Mouse (Mus musculus) megakaryocyte progenitor cell, adult 5-6 weeks (primary cell): ENCODE results near the gene Nrap. TPM values are rescaled to one million over a fixed set of nuclear protein-coding genes. Genes with fewer than 3 reads are reported as not detected.

ENCODE experiments used
- ATAC-seq: replicated peaks from 2 replicates; pipeline ENCODE4 v1.8.0; 2016; ENCODE audit warnings: mild to moderate bottlenecking, moderate TSS enrichment, inconsistent platforms; ENCODE audit not compliant: poor library complexity
- total RNA-seq, 2 experiments: library from RNA; stranded (forward) in 1 of 2; stranded (reverse) in 1 of 2; fragments of 157-497, 149-512 nt in 1 of 2; fragments of 200-1000 nt in 1 of 2; gene quantifications; 2 replicates each; pipeline versions ENCODE4 v1.2.3 to v1.2.4; 2015 to 2017

The Nrap gene
- total RNA-seq, 2 experiments from 2014 or later = 0.39 to 0.46 TPM

DNA sequence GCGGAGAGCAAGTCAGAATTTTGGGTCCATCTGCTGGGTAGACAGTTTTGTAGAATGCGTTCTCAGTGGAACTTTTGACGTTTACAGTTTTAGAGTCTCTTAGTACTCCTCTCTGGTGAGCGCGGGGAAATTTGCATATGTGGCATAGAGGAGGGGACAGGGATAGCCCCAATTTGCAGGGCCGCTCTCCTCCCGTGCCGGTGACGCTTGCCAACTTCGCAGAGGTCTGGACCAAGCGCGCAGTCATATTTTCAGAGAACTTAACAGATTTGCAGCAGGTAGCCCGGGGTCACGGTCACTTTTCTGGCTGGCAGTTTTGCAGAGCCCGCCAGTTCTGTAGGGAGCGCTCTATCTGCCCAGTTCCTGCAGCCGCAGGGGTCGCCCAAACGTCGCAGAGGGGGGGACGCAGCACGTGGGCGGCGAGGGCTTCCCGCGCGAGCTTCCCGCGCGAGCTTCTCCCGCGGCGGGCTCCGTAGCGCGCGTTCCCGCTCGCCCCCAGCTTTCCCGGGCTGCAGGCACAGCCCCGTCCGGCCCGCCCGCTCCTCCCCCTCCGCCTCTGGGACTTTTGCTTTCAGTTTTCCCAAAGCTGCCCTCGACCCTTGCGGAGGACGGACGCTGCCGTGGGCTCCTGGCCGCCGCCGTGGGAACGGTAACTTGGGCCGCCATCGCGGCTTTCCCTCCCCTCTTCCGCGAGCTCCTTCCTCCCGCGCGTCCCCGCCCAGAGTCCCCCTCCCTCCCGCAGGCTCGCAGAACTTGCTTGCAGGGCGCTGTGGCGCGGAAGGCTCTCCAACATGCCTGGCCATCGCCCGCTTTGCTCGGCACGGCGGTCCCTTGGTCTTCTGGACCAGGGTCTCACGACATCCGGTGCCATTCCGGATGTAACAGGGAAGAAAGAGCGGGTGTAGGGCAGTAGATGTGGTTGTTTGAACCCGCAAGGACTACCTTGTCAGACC lies 7.1 kb upstream of the Nrap start, which contains the start of gene Casp7:
Gene Casp7 (plus strand): TSS at position 461 of the 953 bp plus-strand sequence.
- peak; percentile 41 for ATAC-seq

DNA sequence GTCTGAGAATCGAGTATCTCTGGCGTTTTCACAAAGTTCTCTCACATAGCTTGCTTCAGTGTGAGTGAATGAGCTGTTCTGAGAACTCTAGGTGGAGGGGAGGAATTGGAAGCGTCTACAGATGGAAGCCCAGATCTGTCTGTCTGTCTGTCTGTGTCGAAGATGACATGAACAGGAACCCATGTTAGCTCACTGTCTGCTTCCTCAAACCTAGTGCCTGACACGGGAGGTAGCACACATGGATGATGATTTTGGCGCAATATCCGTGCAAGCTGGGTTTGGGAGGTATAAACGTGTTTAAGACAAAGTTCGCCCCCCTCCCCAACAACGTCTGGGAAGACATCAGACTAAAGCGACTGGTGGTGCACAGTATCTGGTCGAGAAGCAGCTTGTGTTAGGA lies 6.4 kb upstream of the Nrap start:
- ATAC-seq = no peak

DNA sequence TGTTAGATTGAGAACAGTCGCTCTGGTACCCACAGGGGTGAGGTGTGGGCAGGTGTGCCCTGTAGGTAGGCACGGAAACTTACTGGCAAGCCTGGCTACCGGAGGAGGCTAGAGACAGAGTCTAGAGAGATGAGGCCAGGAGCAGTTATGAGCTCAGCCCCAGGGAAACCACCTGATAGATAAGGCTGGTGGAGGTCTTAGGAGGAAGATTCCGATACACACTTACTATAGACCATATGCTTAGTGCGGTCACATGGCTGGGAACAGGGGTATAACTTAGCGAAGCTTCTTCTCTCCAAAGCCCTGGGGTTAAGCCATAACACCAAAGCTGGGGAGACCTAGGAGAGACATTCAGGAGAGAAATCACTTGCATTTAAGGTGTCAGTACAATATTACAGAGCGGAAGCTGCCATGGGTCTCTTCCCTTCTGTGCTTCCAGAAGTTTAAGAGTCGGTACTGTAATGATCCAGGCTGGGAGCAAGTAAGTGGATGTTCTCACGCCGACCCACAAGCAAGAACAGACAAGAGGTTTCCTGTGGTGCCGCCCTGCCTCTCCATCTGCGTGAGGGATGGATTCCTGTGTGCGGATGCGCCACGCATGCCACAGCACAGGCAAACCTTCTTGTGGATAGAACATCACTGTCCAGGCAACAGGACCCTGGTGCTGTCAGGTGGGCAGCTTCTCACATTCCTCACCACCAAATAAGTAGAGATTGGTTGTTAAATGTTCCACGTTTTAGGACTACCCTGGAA lies 5.5 kb upstream of the Nrap start:
- no peak for ATAC-seq

DNA sequence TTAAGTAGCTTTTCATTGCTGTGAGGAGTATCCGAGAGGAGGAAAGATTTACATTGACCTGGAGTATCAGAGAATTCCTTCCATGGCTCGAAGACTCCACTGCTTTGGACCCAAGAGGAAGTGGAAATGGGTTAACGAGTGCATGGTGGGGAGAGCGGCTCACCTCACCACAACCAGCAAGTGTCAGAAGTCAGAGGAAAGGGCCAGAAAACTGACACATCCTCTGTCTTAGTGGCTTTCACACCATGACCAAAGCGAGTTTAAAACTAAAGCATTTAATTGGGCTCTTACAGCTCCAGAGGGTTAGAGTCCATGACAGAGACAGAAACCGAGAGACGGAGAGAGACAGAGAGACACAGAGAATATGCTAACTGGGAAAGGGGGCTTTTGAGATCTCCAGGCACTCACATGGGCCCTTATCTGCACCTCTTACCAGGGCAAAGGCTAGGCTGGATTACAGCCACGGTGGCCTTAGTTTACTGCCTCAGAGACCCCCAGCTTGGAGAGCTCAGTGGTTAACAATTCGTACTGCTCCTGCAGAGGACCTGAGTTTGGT lies 3.6 kb upstream of the Nrap start:
- ATAC-seq = no peak

DNA sequence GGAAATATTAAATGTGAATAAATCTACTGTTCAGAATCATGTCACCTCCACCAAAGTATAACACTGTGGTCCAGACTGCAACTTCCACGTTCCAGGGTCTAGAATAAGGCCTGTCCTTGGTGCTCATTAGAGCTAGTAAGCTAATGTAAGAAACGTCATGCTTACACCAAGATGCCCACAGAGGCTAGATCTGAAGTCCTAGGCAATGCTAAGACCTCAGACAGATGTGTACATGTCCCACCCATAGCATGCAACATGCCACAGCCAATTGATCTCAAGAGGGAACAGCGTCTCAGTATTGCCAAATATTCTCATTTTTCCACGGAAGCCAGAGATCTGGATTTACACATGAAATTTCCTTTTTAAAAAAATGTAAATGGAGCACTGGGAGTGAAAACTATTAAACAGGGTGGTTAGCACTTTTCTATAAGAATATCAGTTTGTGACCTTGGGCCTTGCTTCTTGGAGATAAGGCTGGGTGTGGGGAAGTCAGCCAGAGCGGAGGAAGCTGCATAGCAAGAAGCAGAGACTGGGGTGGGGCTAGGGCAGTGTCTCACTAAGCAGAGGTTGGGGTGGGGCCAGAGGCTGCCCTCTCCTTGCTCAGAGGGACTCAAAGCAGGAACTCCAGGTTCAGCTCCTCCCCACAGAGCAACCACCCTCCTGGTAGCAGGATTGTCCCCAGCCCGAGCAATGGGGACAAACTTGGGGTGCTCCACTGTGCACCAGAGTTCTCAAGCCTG lies 1.6 kb upstream of the Nrap start:
- peak; percentile 88 for ATAC-seq

DNA sequence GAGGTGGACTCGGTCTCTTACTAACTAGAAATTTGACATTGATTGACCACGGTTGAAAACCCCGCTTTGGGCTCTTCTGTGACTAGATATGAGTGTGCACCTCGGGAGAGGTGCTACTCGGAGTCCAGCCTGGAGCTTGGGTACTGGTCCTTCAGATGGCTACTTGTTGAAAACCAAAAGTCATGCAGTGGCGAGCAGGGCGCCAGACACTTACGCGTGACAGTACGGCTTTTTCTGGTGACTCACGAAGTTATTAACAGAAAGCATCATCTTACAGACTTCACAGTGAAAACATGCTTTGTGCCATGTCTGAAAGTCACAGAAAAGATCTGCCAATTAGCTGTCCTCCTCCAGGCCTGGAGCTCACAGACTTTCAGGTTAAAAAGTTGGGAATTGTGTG lies 661 bp downstream of the Nrap start:
- ATAC-seq = no peak

DNA sequence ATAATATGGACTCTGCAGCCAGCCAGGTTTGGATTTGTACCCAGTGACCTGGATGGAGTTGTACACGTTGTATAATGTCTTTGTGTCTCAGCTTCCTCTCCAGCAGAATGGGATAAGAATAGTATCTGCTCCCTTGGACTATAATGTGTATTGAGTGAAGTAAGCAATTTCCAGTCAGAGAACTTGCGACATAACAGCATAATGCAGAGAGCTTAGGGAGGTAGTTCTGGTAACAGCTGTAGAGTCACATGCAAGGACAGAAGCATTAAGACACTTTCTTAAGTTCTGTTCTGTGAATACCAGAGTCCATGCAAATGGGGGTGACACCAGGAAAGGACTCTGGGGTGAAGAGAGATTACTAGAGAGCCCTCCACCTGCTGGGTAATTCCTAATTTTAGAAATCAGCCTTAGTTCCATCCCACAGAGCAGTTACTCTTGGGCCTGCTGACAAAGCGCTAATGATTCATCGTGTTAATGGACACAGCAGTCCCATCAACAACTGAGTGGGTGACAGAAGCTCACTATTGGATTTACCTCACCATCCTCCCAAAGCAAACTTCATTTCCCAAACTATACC lies 2.0 kb downstream of the Nrap start:
- ATAC-seq = peak; percentile 24

DNA sequence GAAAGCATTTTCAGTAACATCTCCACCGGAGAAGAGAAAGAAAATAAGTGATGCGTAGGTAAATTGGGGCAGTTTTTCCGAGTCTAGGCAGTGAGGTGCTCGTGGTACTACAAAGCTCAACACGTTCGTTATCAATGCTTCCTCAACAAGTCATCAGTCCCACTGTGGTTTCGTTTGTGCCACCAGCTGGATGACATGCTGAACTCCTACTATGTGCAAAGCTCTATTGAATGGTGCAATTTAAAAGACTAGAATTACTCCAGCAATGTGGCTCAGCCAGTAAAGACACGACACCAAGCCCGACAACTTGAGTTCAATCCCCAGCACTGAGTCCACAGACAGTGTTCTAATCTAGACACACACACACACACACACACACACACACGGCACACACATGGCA lies 3.7 kb downstream of the Nrap start:
- no peak for ATAC-seq

DNA sequence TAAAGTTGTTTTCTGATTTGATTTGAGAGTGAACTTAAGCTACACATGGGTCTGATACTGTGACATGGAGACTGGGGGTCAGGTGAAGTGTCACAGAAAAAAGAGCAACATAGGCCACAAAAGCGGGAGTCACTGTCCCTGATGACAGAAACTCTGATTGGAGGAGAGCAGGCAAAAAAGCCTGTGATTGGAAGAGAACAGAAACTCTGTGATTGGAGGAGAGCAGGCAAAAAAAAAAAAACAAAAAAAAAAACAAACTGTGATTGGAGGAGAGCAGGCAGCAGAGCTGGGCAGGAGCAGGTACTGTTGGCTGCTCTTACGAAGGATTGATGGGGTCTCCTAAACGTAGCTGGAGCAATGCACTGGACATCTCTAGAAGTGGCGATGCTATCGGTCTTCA lies 4.3 kb downstream of the Nrap start:
- no peak for ATAC-seq

DNA sequence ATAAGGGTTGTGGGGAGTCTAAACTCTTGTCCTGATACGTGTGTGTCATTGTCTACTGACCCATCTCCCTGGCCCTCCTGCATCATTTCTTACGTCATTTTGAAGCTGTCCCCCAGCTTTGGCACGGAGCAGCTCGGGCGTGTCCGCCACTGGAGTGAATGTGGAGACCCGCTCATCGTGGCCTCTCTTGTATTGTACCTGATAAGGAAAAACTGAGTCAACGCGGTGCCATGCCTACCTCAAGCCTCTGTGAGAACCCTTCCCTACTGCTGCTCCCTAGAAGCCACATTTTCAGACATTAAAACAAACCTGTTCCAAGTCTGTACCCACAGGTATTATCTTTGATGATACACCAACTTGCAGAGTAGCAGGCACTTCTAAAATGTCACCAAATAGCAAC lies 8.4 kb downstream of the Nrap start:
- ATAC-seq = peak; percentile 42; the same call in 1 of the 2 replicates

DNA sequence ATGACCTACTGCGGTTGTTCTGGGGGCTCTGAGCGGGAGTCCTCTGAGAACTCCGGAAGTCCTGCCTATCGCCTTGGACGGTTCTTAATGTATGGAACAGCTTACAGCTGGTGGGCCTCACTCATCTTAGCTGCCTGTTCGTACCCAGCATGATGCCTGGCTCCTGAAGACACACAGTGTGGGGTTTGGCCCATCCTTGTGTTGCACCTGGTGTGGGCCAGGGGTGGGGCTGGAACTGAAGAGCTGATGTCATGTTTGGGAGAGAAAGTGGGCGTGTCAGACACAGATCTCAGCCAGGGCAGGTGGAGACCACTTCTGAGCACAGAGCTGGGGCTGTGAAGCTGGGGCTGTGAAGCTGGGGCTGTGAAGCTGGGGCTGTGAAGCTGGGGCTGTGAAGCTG lies 9.5 kb downstream of the Nrap start:
- ATAC-seq = no peak

DNA sequence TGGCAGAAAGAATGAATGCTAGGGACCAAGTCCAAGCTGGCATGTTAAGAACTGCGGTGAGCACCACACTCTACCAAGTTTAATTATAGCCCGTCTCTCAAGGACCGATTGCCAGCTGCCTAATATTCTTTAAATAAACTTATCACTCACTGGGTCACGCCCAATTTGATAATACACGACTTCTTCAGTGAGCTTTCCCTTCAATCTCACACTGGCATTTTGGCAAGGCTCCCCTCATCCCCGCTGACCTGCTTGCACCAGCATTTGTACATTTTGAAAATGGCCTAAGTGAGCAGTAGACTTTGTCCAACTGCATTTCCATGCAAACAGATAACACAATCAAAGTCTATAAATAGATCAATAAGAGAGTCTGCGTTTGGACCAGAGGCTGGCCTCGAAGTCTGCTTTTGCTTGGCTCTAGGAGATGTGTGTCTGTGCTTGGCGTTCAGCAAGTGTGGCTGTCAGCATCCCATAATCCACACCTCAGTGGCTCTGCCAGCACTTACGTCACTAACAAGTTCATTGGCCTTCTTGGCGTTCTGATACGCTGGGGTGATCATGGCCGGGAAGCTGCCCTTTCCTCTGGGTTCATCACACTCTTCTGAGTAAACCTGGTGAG lies 11.2 kb downstream of the Nrap start:
- no peak for ATAC-seq

DNA sequence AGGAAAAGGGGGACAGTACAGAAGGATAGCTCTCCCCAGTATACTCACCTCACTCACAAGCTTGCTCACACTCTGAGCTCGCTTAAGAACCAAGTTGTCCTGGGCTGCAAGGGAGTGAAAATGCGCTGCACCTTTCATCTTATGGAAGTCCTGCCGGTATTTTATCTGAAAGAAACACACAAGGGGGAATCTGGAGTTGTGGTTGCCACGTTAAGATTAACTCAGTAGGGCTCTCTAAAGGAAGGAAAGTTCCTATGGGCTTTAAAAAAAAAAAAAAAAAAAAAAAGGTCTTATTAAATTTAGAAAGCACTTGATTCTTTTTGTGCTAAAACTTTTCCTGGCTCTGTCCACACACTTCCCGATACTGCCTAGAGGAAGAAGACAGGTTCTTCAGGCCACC lies 11.8 kb downstream of the Nrap start:
- no peak for ATAC-seq

DNA sequence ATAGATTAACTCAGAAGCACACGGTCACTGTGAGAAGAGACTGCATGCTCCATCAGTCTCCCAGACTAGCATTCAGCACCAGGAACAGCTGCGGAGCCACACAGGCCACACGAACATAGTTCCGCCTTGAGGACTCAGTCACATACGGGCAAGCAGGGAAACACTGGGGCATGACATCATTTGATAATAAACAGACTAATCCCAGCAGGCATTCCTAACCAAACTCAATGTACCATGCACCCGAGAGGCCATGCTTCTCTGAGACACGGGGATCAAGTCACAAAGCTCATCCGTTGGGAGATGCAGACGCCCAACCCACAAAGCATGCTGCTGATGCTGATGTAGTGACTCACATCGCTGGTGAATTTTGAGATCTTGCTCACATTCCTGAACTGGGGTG lies 15.8 kb downstream of the Nrap start:
- no peak for ATAC-seq

DNA sequence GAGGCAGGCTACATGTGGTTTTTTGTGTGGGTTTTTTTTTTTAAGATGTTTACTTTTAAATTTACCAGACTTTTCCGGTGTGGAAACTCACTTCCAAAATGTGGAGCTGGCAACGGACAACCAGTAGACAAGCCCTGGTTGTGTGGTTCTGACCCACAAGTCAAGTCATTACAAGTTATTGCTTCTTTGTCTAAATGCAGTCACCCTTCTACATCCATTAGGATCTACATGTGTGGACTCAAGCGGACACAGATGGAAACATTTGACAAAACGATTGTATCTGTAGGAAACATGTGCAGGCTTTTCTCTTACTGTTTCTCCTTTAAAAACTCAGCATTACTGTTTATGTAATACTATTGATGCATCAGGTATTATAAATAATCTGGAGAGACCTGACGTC lies 16.6 kb downstream of the Nrap start:
- no peak for ATAC-seq

DNA sequence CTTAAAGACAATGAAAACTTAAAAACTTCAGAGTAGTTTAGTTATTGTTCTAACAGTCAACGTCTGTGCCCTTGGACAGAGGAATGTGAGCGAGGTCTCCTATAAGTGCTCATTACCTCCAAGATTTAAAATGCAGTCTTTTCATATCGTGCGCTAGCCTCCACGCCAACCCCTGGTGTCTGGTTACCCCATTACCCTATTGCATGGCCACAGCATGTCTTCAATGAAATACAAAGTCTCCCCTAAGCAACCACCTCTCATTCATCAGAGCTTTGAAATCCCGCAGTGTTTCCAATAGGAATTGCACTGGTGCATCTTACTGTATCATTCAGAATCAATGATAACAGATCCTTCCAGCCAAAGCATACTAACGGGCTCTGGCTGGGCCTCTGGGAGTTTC lies 17.6 kb downstream of the Nrap start:
- ATAC-seq = no peak

DNA sequence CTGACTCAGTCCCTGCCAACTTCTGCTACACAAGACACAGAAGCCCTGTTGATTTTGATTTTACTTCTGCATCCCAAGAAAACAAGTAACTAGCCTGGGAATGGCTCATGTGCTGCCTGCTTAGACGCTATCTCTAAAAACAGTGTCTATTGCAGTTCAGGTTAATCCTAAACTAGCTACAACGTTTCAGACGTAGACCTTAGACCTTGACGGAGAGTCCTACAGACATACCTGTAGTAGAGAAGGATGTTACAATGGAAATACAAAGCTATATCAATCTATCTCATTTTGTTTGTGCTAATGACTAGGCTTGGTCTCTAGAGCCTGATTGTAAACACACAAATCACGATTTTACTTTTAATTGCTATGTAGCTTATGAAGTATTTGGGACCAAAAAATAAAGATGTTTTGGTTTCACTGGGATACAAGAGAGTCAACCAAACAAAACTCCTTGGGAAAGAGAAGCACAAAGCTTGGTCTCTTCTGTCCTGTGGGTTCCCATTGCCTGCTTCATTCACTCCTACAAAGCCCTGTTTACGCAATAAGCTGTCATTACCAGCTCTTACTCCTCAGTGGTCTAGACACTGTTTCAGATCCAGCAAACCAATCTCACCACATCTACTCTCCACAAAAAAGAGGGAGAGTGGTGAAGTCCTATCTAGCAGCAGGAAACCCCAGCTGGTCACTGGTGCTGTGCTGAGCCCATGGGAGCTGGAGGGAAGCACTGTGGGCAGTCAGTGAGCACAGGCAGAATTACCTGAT lies 19.3 kb downstream of the Nrap start:
- peak; percentile 64 for ATAC-seq

DNA sequence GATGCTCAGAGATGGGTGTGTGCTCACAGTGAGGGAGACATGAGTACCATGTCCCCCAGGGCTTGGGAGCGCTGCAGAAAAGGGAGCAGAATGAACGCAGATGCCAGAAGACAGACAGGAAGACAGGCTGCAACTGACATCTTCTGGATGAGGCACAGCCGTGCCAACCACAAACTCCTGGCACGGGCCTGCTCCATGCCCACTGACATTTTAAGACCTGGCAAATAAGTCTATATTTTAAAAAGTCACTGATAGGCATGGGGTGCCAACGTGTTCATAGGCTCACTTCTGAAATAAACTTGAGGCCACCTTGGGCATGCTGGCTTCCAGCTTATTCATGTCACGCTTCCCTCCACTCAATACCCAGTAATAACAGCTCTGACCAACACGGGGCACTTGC lies 20.9 kb downstream of the Nrap start:
- peak; percentile 26; the same call in 1 of the 2 replicates for ATAC-seq

DNA sequence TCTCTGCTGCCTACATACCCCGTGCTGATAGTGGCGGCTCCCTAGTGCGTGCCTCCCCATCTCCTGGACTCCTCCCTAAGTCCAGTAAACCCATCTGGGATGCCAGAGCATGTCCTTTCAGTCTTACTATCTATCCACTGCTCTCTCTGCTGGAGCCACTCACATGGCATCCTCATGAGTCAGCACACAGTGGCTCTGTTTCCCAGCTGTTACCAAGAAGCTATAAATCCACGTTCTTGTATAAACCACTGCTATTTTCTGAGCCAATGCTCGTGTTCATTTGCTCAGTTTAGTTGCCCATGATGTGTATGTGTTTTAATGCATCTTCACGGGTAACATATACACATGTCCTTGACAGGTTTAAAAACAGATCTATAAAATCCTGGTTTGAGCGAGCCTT lies 22.1 kb downstream of the Nrap start:
- no peak for ATAC-seq
